Mouse (Mus musculus) hindbrain, embryonic 15.5 days (tissue): ENCODE data around the gene Gsdma2. TPM values are rescaled to one million over a fixed set of nuclear protein-coding genes. Genes with fewer than 3 reads are reported as not detected.

Experiments
- polyA plus RNA-seq: library from polyadenylated mRNA; unstranded; fragments of >200 nt; fragmentation: Nextera tagmentation; extraction: Ambion mirVana; gene quantifications from 2 replicates; pipeline ENCODE4 v1.2.1, GENCODE M21; 2015

Gsdma2 gene
- polyA plus RNA-seq, 1 experiment from 2014 or later: not detected

Other genes starting within 250 kb of the Gsdma2 start
- 7.4 and 9.6 TPM in 2 replicates for gene Pgap3, start 246.3 kb upstream of the Gsdma2 start, polyA plus RNA-seq
- gene Erbb2, start 234.3 kb upstream of the Gsdma2 start, polyA plus RNA-seq: 8.9 and 9.0 TPM in 2 replicates
- 246 and 250 TPM in 2 replicates for gene Mien1, start 207.8 kb upstream of the Gsdma2 start, polyA plus RNA-seq
- gene Grb7, start 200.4 kb upstream of the Gsdma2 start, polyA plus RNA-seq: 1.1 and 1.3 TPM in 2 replicates
- gene Ikzf3, start 100.7 kb upstream of the Gsdma2 start, polyA plus RNA-seq: 0.29 TPM in 1 of 2 replicates, not detected in the other
- gene Zpbp2, start 95.7 kb upstream of the Gsdma2 start, polyA plus RNA-seq: 0.13 and 0.25 TPM in 2 replicates
- 103 and 108 TPM in 2 replicates for gene Ormdl3, start 59.4 kb upstream of the Gsdma2 start, polyA plus RNA-seq
- gene Lrrc3c, start 48.5 kb upstream of the Gsdma2 start, polyA plus RNA-seq: not detected in 2 replicates
- 0.48 and 0.54 TPM in 2 replicates for gene Gm12355, start 21.1 kb upstream of the Gsdma2 start, polyA plus RNA-seq
- gene Gsdma3, start 20.4 kb upstream of the Gsdma2 start, polyA plus RNA-seq: not detected in 2 replicates
- 0.09 TPM in 1 of 2 replicates, not detected in the other for gene Gsdma, start 17.6 kb downstream of the Gsdma2 start, polyA plus RNA-seq
- gene Psmd3, start 35.8 kb downstream of the Gsdma2 start, polyA plus RNA-seq: 193 and 204 TPM in 2 replicates
- not detected in 2 replicates for gene Csf3, start 54.5 kb downstream of the Gsdma2 start, polyA plus RNA-seq
- 67.0 and 70.3 TPM in 2 replicates for gene Med24, start 82.7 kb downstream of the Gsdma2 start, polyA plus RNA-seq
- 136 and 138 TPM in 2 replicates for gene Thra, start 93.9 kb downstream of the Gsdma2 start, polyA plus RNA-seq
- 3.9 and 4.3 TPM in 2 replicates for gene Nr1d1, start 128.6 kb downstream of the Gsdma2 start, polyA plus RNA-seq
- gene Msl1, start 148.8 kb downstream of the Gsdma2 start, polyA plus RNA-seq: 31.7 and 33.1 TPM in 2 replicates
- 49.4 and 54.2 TPM in 2 replicates for gene Casc3, start 158.1 kb downstream of the Gsdma2 start, polyA plus RNA-seq
- gene Rapgefl1, start 190.0 kb downstream of the Gsdma2 start, polyA plus RNA-seq: 10.5 and 13.1 TPM in 2 replicates
- 4.4 and 4.5 TPM in 2 replicates for gene Wipf2, start 216.9 kb downstream of the Gsdma2 start, polyA plus RNA-seq